Mouse (Mus musculus) CD4-positive naive resting alpha-beta T cell, adult 76 days (primary cell): Measurements from ENCODE around the gene Iba57. TPM values are rescaled to one million over a fixed set of nuclear protein-coding genes. Genes with fewer than 3 reads are reported as not detected.

Experiments
- total RNA-seq: library from RNA; stranded (reverse); gene quantifications from one replicate; pipeline ENCODE4 v1.2.4, GENCODE M21; 2023

Gene Iba57
- 48.0 TPM for total RNA-seq

DNA sequence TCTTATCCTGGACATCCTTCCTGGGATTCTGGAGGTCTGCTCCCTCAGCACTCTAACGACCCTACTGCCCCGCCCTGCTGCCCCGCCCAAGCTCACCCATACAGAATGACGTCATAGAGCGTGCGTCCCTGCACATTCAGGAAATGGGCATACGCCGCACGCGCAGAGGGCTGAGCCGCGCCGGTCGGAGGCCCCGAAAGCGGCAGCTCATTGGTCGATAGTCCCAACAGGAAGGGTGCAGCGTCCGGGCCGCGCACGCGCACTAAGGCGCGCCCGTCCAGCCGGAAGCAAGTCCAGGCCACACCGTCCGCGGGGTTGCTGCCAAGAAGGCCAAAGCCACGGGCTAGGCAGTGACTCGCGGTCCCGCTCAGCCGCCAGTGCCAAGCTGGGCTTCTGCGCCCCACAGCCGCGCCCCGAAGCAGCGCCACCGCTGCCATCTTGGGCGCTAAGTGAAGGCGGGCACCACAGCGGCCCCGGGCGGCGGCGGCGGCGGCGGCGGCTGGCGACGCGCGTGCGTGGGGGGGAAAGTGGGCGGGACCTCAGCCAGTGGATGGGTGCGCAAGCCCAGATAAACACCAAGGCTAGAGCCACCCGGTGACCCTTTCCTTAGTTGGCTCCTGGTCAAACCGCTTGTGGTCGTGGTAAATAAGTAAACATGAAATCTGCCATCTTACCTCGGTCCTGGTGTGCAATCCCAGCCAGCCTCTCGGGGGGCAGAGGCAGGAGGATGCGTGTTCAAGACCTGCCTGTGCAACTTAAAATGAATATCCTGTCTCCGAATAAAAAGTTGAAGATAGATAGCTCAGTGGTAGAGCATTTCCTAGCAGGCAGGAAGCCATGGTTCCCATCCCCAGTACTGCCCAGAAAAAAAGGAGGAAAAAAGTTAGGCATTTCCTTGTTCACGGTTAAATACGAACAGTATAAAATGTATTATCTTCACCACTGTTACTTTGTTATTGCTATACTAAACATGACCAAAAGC is at the start of gene Iba57:
Gene Iba57 (minus strand): TSS at position 485 of the 982 bp plus-strand sequence.

DNA sequence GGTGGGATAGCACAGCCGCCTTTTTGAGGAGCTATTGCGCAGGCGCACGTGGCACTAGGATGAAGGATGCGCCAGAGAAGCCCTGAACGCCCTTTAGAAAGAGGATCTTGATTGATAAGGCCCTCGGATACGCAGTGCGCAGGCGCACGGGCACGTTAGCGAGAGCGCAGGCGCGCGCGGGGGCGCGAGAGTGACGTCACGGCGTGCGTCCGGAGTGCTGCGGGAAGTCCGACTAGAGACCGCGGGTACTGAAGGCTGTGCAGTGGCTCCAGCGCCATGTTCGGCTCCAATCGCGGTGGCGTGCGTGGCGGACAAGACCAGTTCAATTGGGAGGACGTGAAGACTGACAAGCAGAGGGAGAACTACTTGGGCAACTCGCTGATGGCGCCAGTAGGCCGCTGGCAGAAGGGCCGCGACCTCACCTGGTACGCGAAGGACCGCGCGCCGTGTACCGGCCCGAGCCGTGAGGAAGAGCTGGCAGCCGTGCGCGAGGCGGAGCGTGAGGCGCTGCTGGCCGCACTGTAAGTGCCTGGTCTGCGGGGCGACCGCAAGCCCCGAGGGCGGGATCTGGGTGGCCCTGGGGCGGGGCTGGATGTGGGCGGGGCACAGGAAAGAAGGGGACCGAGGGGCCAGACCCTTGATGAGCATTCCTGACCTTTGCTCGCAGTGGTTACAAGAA is 44.8 kb upstream of the Iba57 start, which contains the start of gene 2310033P09Rik:
Gene 2310033P09Rik (plus strand): TSS at position 169 of the 679 bp plus-strand sequence.

GRCm38 (mm10) chr11:59202081-59202995 is 38.8 kb upstream of the Iba57 start, which contains the start of gene Mrpl55:
Mrpl55 (plus strand) TSS chr11:59202486.

DNA sequence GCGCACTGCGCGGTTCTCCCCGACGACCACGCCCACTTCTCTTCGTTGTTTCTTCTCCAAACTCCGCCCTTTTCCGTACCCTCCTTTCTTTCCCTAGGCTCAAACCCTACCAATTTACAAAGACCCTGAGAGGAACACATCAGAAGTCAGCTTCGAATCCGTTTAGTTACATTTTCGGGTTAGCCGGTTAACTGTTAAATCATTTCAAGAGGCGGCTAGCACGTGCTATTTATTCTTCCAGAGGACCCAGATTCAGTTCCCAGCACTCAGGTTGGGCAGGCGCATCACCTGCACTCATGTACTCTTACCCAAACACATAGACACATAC is 28.5 kb upstream of the Iba57 start, which contains the start of gene Guk1:
Gene Guk1 (minus strand): TSS at position 154 of the 328 bp plus-strand sequence.

GRCm38 (mm10) chr11:59182864-59183331 is 19.4 kb upstream of the Iba57 start, which contains the start of gene Gjc2:
Gjc2 (minus strand) TSS chr11:59183213.

GRCm38 (mm10) chr11:59135904-59136452 is 27.6 kb downstream of the Iba57 start, which contains the start of gene Obscn:
Obscn (minus strand) TSS chr11:59136402.

Other genes with a start within 250 kb of the Iba57 start
- gene Btnl10, start 245.8 kb downstream of the Iba57 start, total RNA-seq, result 0.62 TPM
- 109 TPM for gene Rnf187, start 224.8 kb downstream of the Iba57 start, total RNA-seq
- gene Hist3h2ba, start 214.8 kb downstream of the Iba57 start, total RNA-seq, result 10.3 TPM
- gene Hist3h2a, start 209.1 kb downstream of the Iba57 start, total RNA-seq, result 34.6 TPM
- 0.38 TPM for gene Trim17, start 209.1 kb downstream of the Iba57 start, total RNA-seq
- gene Trim11, start 185.6 kb downstream of the Iba57 start, total RNA-seq, result 55.2 TPM
- gene Obscn, start 27.3 kb downstream of the Iba57 start, total RNA-seq, result 0.18 TPM
- gene Gjc2, start 19.5 kb upstream of the Iba57 start, total RNA-seq, result not detected
- gene Guk1, start 28.5 kb upstream of the Iba57 start, total RNA-seq, result 29.6 TPM
- gene Mrpl55, start 38.7 kb upstream of the Iba57 start, total RNA-seq, result 14.7 TPM
- 24.3 TPM for gene 2310033P09Rik, start 44.6 kb upstream of the Iba57 start, total RNA-seq
- 228 TPM for gene Arf1, start 64.5 kb upstream of the Iba57 start, total RNA-seq
- not detected for gene Wnt3a, start 127.0 kb upstream of the Iba57 start, total RNA-seq
- gene Wnt9a, start 143.2 kb upstream of the Iba57 start, total RNA-seq, result not detected
- not detected for gene Prss38, start 211.9 kb upstream of the Iba57 start, total RNA-seq